Mouse (Mus musculus) stomach, embryonic 16.5 days (tissue): ENCODE measurements at regions not wholly inside any gene's neighbourhood (a gene's known extent, or its start where the extent isn't known, plus 50 kb on each side); places are given as distances from the start of the nearest gene placed in this dataset.

ENCODE experiments used
- ATAC-seq: fragments of 200-750 bp; cut with Nextera tagmentation; 2 replicates; pipeline ENCODE4 v1.8.0; 2017; ENCODE audit warnings: moderate number of reproducible peaks, moderate TSS enrichment; ENCODE audit not compliant: insufficient read depth, low FRiP score
- H3K27ac ChIP-seq: fragments of 300-500 bp; sonication (generic); 2 replicates; pipeline ENCODE4 v1.5.1; 2014; ENCODE audit warnings: low read length
- H3K27me3 ChIP-seq: fragments of 300-500 bp; sonication (generic); 2 replicates; pipeline ENCODE4 v1.6.1; 2014; ENCODE audit warnings: low read length, control low read depth, mixed read lengths; ENCODE audit not compliant: control insufficient read depth, insufficient read depth
- H3K36me3 ChIP-seq: fragments of 300-500 bp; sonication (generic); 2 replicates; pipeline ENCODE4 v1.6.1; 2014; ENCODE audit warnings: low read length; ENCODE audit not compliant: control insufficient read depth, insufficient read depth
- H3K4me1 ChIP-seq: fragments of 300-500 bp; sonication (generic); 2 replicates; pipeline ENCODE4 v1.6.1; 2014; ENCODE audit warnings: low read length, control low read depth, mixed read lengths; ENCODE audit not compliant: control insufficient read depth, insufficient read depth
- H3K4me2 ChIP-seq: fragments of 300-500 bp; sonication (generic); 2 replicates; pipeline ENCODE4 v1.6.1; 2014; ENCODE audit warnings: low read depth, low read length, mixed read lengths
- H3K4me3 ChIP-seq: fragments of 300-500 bp; sonication (generic); replicated peaks from 2 replicates; pipeline ENCODE4 v1.5.1; 2014; ENCODE audit warnings: mild to moderate bottlenecking, low read length
- H3K9ac ChIP-seq: fragments of 300-500 bp; sonication (generic); 2 replicates; pipeline ENCODE4 v1.6.1; 2014; ENCODE audit warnings: low read length
- H3K9me3 ChIP-seq: fragments of 300-500 bp; sonication (generic); replicated peaks from 2 replicates; pipeline ENCODE4 v1.6.1; 2016; ENCODE audit warnings: low read length, control low read depth; ENCODE audit not compliant: control insufficient read depth
- WGBS: fragments of 180-500 bp; shearing (Covaris S2); extraction: QIAGEN DNeasy Blood & Tissue Kit; methylation state at CpG from one replicate; pipeline ENCODE4 v1.1.7; 2014; 5-methylcytosine and 5-hydroxymethylcytosine counted together

DNA sequence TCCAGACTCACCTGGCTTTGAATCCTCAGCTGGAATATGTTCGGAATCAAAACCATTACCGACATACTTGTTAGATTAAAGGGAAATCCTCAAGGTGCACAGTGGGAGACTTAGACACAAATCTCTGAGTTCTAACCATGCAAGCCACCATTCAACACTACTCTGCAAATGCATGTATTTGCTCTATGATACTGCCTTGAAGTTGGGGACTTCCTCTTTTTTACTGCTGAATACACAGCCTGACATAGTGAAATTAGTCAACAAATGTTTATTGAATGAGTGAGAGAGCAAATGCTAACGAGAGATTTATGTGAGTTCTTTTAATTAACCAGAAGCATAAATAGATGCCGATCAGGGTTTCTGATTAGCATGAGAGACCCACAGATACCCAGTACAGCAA is 79.4 kb upstream of the Adra1b start:
- Histone ChIP-seq H3K9ac (no peak overlapping the region), H3K9me3 (no peaks in the 10 kb centered on the region), H3K4me1 (no peaks in the 10 kb centered on the region), H3K27ac (no peak overlapping the region), H3K4me2 (no peak overlapping the region), H3K27me3 (no peaks in the 10 kb centered on the region), H3K36me3 (no peaks in the 10 kb centered on the region), H3K4me3 (no peak overlapping the region)
- 84% methylated on average over 4 of the region's 4 CpGs for WGBS
- ATAC-seq, result no peak

DNA sequence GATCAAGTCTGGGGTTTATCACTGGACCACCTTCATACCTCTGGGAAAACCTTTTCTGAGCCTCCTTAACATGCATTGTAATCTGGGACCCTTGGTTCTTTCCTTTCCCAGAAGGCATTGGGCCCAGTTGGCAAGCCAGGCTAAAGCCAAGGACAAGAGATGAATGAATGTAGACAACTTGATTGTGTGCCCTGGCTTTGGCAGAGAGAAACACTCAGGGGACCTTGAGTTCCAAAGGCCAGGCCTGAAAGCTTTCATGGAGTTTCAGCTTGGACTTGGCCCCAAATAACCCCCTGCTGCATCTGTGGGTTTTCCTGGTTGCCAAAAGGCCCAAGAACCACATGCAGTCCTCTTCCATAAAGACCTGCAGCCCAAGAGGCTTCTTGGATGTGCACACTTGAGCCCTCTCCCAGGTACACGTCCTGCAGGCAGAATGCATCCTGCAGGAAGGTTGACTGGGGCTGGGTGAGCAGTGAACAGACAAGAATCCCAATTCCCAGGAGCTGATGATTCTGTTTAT is 89.0 kb upstream of the Adra1b start:
- Histone ChIP-seq H3K27ac (no peak overlapping the region), H3K9me3 (no peaks in the 10 kb centered on the region), H3K9ac (no peak overlapping the region), H3K4me3 (no peak overlapping the region), H3K4me1 (no peaks in the 10 kb centered on the region), H3K36me3 (no peaks in the 10 kb centered on the region), H3K27me3 (no peaks in the 10 kb centered on the region), H3K4me2 (no peak overlapping the region)
- ATAC-seq, result no peak
- WGBS, result 81% methylated on average over 1 of the region's 1 CpGs

DNA sequence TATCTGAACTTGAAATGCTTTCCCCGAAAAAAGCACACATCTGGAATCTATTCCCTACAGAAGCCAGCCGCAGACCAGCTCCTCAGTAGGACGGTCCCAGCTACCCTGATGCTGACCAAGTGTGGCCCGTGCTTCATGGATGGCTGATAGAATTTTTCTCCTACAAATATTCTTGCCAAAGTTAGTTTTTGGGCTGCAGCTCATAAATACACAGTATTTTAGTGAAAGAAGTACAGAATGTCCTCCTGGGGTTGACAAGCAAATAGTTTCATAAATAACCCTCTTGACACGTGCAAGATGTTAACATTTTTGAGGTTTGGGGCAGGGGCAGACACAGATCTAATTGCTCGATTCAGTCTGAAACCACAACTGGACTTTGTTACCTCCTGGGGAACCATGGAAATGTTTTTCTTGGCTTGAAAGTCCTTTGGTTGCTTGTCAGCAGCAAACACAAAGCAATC is 91.0 kb upstream of the Adra1b start:
- no peaks in the 10 kb centered on the region for H3K4me1 ChIP-seq
- no peak overlapping the region for H3K27ac ChIP-seq
- H3K9me3 ChIP-seq, result no peaks in the 10 kb centered on the region
- H3K4me2 ChIP-seq, result no peak overlapping the region
- ATAC-seq, result no peak
- H3K36me3 ChIP-seq, result no peaks in the 10 kb centered on the region
- no peak overlapping the region for H3K4me3 ChIP-seq
- no peak overlapping the region for H3K9ac ChIP-seq
- no peaks in the 10 kb centered on the region for H3K27me3 ChIP-seq
- WGBS, result 63% methylated on average over 6 of the region's 6 CpGs

- H3K4me1 ChIP-seq, result no peaks in the 10 kb centered on the region
- no peak overlapping the region for H3K9ac ChIP-seq
- no peaks in the 10 kb centered on the region for H3K9me3 ChIP-seq
- 61% methylated on average over 12 of the region's 12 CpGs for WGBS
- no peaks in the 10 kb centered on the region for H3K27me3 ChIP-seq
- no peak overlapping the region for H3K4me2 ChIP-seq
- H3K4me3 ChIP-seq, result no peak overlapping the region
- no peak overlapping the region for H3K27ac ChIP-seq
- no peaks in the 10 kb centered on the region for H3K36me3 ChIP-seq
- ATAC-seq, result no peak
These were observed 97.2 kb upstream of the Adra1b start for GRCm38 (mm10) chr11:43998046-43998725.

- 95% methylated on average over 4 of the region's 4 CpGs for WGBS
- no peak overlapping the region for H3K9ac ChIP-seq
- H3K27me3 ChIP-seq, result no peaks in the 10 kb centered on the region
- H3K4me2 ChIP-seq, result no peak overlapping the region
- ATAC-seq, result no peak
- H3K4me3 ChIP-seq, result no peak overlapping the region
- no peaks in the 10 kb centered on the region for H3K4me1 ChIP-seq
- no peak overlapping the region for H3K27ac ChIP-seq
- no peaks in the 10 kb centered on the region for H3K9me3 ChIP-seq
- no peaks in the 10 kb centered on the region for H3K36me3 ChIP-seq
These were observed 99.0 kb upstream of the Adra1b start for GRCm38 (mm10) chr11:44000056-44000455.

DNA sequence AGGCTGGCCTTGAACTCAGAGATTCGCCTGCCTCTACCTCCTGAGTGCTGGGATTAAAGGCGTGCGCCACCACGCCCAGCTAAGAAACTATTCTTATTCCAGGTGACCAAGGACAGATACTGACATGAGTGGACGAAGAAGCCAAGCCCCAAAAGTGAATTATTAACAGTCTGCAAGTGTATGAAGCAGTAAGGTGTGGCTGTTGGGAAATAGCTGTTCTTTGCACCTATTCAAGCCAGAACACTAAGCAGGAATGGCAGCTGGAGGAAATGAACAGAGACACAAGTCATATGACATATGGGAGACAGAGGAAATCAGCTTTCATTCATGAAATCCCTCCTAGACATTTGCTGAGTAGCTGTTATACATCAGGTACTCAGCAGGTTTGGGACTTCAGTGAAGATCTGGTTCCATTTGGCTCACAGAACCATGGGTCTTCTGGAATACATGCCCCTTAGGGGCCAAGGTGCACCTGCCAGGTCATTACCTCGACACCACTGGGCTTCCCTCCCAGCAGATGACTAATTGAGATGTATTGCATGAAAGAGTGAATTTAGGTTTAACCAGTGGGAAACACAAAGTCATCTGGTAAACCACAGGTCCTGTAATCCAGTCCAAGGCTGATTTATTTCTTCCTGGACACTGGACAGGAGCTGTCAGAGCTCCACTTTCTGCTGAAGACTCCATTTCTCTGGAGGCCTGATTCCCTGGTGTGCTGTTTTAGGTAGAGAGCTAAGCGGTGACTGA is 101.0 kb upstream of the Adra1b start:
- 72% methylated on average over 7 of the region's 7 CpGs for WGBS
- ATAC-seq, result peak; percentile 58; the same call in 1 of the 2 replicates

DNA sequence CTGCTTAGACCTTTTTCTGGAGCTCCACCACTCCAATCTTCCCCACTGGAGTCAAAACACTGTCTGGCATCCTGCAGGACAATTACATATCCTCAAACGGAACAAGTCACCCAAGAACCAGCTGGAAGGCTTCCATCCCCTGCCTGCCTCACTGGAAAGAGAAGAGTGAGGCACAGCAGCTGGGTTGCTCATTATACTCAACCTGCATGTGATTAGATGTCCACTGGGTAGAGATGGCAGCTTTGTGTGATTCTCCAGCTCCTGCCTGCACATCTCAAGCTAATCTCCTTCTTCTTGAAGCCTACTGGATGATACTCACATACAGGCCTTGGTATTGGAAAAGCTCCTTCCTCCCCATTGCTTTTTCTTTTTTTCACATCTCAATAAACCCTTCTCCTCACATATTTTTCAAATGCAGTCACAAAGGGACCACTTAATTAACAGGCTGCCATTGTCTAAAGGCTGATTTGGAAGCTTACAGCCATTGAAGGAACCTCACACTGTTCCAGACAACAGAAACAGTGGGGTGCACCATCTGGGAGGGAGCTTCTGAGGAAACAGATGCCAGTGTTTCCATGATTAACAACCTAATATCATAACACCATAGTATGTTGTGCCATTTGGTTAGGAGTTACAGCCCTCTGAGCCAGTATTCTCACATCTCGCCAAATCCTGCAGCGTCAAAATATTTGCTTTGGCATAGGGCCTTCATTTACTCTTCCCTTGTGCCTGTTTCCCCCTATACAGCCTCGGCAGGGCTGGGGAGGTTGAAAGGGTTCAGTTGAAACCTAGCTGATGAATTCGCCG is 101.9 kb upstream of the Adra1b start:
- Histone ChIP-seq H3K4me3 (no peak overlapping the region), H3K4me1 (no peaks in the 10 kb centered on the region), H3K4me2 (no peak overlapping the region), H3K9me3 (no peaks in the 10 kb centered on the region), H3K9ac (no peak overlapping the region), H3K27me3 (no peaks in the 10 kb centered on the region), H3K36me3 (no peaks in the 10 kb centered on the region), H3K27ac (0 out of 2 replicates have a peak overlapping the region, but pooled peaks have one; percentile 4)
- no peak for ATAC-seq
- WGBS, result 53% methylated on average over 6 of the region's 6 CpGs

More for the DNA sequence above, 101.0 kb upstream of the Adra1b start:
- H3K4me3 ChIP-seq, result no peak overlapping the region
- no peaks in the 10 kb centered on the region for H3K4me1 ChIP-seq
- H3K27ac ChIP-seq, result no peak overlapping the region
- H3K9me3 ChIP-seq, result no peaks in the 10 kb centered on the region
- no peaks in the 10 kb centered on the region for H3K27me3 ChIP-seq
- no peaks in the 10 kb centered on the region for H3K36me3 ChIP-seq
- no peak overlapping the region for H3K4me2 ChIP-seq
- no peak overlapping the region for H3K9ac ChIP-seq

DNA sequence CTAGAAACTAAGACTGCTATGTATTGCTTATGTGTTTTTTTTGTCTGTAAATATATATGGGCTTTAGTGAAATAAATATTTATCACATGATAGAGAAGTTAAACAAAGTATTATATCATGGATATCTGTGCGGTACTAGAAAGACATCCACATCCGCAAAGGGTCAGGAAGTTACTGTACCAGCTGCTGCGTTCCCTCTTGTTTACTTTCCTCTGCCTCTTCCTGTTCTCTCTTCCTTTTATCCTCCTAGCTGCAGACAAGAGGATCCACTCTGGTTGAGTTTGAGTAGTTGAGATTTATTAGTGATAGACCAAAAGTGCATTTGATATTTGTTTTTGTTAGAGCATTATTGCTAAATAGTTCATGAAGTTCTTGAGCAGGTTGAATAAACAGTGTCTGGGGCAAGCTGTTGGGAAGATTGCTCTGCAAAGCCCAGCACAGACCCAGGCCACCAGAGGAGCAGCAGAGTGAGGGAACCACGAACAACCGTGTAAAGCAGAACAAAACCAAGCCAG is 106.6 kb upstream of the Adra1b start:
- Histone ChIP-seq H3K9me3 (no peaks in the 10 kb centered on the region), H3K27me3 (no peaks in the 10 kb centered on the region), H3K36me3 (no peaks in the 10 kb centered on the region), H3K4me3 (no peak overlapping the region), H3K4me2 (no peak overlapping the region), H3K27ac (no peak overlapping the region), H3K4me1 (no peaks in the 10 kb centered on the region), H3K9ac (no peak overlapping the region)
- 0 out of 2 replicates have a peak, but pooled peaks have one; percentile 44 for ATAC-seq
- WGBS, result 35% methylated on average over 5 of the region's 5 CpGs
